Mouse (Mus musculus): Measurements from ENCODE around the gene Rnf224. TPM values are rescaled to one million over a fixed set of nuclear protein-coding genes. Genes with fewer than 3 reads are reported as not detected.

The Rnf224 gene
- polyA plus RNA-seq, 1 experiment from 2014 or later: 0.51 TPM

- H3K4me1 ChIP-seq (replicated peaks; ENCODE audit: control insufficient read depth, insufficient read depth): no peaks in the 10 kb centered on the region
- H3K4me3 ChIP-seq (ENCODE audit: low read depth, low read length): no peak overlapping the region
- H3K27me3 ChIP-seq (ENCODE audit: control insufficient read depth, insufficient read depth, low read length): no peaks in the 10 kb centered on the region
- H3K9me3 ChIP-seq (ENCODE audit: control insufficient read depth, low read length): no peaks in the 10 kb centered on the region
- TF ChIP-seq CTCF (IDR thresholded peaks at IDR 0.05; ENCODE audit: low read depth) (no peak), EP300 (optimal IDR thresholded peaks at IDR 0.05) (no peak)
- ATAC-seq (ENCODE audit: low FRiP score, low TSS enrichment) (no peak), DNase-seq (ENCODE audit: low spot score) (no peak)
- H3K9ac ChIP-seq (ENCODE audit: low read length): no peak overlapping the region
- H3K36me3 ChIP-seq (ENCODE audit: control insufficient read depth, insufficient read depth, low read length): no peaks in the 10 kb centered on the region
- H3K27ac ChIP-seq (replicated peaks): no peak overlapping the region
- no peak overlapping the region for H3K4me2 ChIP-seq (replicated peaks; ENCODE audit: low read depth)
- WGBS: 53% methylated on average over 2 of the region's 2 CpGs
These were observed 18.9 kb downstream of the Rnf224 start for GRCm38 (mm10) chr2:25217666-25218065.

GRCm38 (mm10) chr2:25214444-25214843, 22.1 kb downstream of the Rnf224 start, which contains the start of gene Stpg3:
TSS of gene Stpg3 (minus strand) at chr2:25214637.
- no peaks in the 10 kb centered on the region for H3K9me3 ChIP-seq (ENCODE audit: control insufficient read depth, low read length)
- ATAC-seq (ENCODE audit: low FRiP score, low TSS enrichment) (no peak), DNase-seq (ENCODE audit: low spot score) (no peak)
- H3K27ac ChIP-seq (replicated peaks): no peak within 1 kb of the TSS
- no peaks in the 10 kb centered on the region for H3K27me3 ChIP-seq (ENCODE audit: control insufficient read depth, insufficient read depth, low read length)
- no peak within 1 kb of the TSS for H3K4me2 ChIP-seq (replicated peaks; ENCODE audit: low read depth)
- H3K36me3 ChIP-seq (ENCODE audit: control insufficient read depth, insufficient read depth, low read length): no peaks in the 10 kb centered on the region
- H3K4me1 ChIP-seq (replicated peaks; ENCODE audit: control insufficient read depth, insufficient read depth): 0 out of 2 replicates have a peak, but pooled peaks cover 2% of the 10 kb centered on the region
- TF ChIP-seq EP300 (optimal IDR thresholded peaks at IDR 0.05) (no peak), CTCF (IDR thresholded peaks at IDR 0.05; ENCODE audit: low read depth) (no peak)
- 70% methylated on average over 3 of the region's 3 CpGs for WGBS
- H3K4me3 ChIP-seq (ENCODE audit: low read depth, low read length): no peak within 1 kb of the TSS
- H3K9ac ChIP-seq (ENCODE audit: low read length): no peak within 1 kb of the TSS

GRCm38 (mm10) chr2:25213266-25213865, 23.2 kb downstream of the Rnf224 start:
- TF ChIP-seq CTCF (IDR thresholded peaks at IDR 0.05; ENCODE audit: low read depth): no peak
- TF ChIP-seq EP300 (optimal IDR thresholded peaks at IDR 0.05): no peak
- Histone ChIP-seq H3K36me3 (ENCODE audit: control insufficient read depth, insufficient read depth, low read length) (no peaks in the 10 kb centered on the region), H3K4me2 (replicated peaks; ENCODE audit: low read depth) (no peak overlapping the region), H3K27me3 (ENCODE audit: control insufficient read depth, insufficient read depth, low read length) (no peaks in the 10 kb centered on the region), H3K9me3 (ENCODE audit: control insufficient read depth, low read length) (no peaks in the 10 kb centered on the region), H3K4me3 (ENCODE audit: low read depth, low read length) (no peak overlapping the region), H3K27ac (replicated peaks) (no peak overlapping the region), H3K4me1 (replicated peaks; ENCODE audit: control insufficient read depth, insufficient read depth) (0 out of 2 replicates have a peak, but pooled peaks cover 2% of the 10 kb centered on the region), H3K9ac (ENCODE audit: low read length) (no peak overlapping the region)
- 62% methylated on average over 23 of the region's 23 CpGs for WGBS
- no peak for ATAC-seq (ENCODE audit: low FRiP score, low TSS enrichment)
- DNase-seq (ENCODE audit: low spot score): no peak

GRCm38 (mm10) chr2:25211121-25211670, 25.4 kb downstream of the Rnf224 start, which contains the start of gene Nelfb:
TSS of gene Nelfb (minus strand) at chr2:25211489.
- Histone ChIP-seq H3K4me2 (replicated peaks; ENCODE audit: low read depth) (peak within 1 kb of the TSS; percentile 95), H3K9me3 (ENCODE audit: control insufficient read depth, low read length) (no peaks in the 10 kb centered on the region), H3K27me3 (ENCODE audit: control insufficient read depth, insufficient read depth, low read length) (no peaks in the 10 kb centered on the region), H3K9ac (ENCODE audit: low read length) (peak within 1 kb of the TSS; percentile 96), H3K4me1 (replicated peaks; ENCODE audit: control insufficient read depth, insufficient read depth) (0 out of 2 replicates have a peak, but pooled peaks cover 2% of the 10 kb centered on the region), H3K4me3 (ENCODE audit: low read depth, low read length) (peak within 1 kb of the TSS; percentile 83), H3K27ac (replicated peaks) (peak within 1 kb of the TSS; percentile 92), H3K36me3 (ENCODE audit: control insufficient read depth, insufficient read depth, low read length) (peaks cover 5% of the 10 kb centered on the region)
- ATAC-seq (ENCODE audit: low FRiP score, low TSS enrichment) (peak; percentile 91), DNase-seq (ENCODE audit: low spot score) (peak; percentile 92)
- under 1% methylated on average over 44 of the region's 44 CpGs for WGBS
- TF ChIP-seq EP300 (optimal IDR thresholded peaks at IDR 0.05): no peak
- peak; percentile 27; the same call in 1 of the 2 replicates for TF ChIP-seq CTCF (IDR thresholded peaks at IDR 0.05; ENCODE audit: low read depth)

- H3K4me2 ChIP-seq (replicated peaks; ENCODE audit: low read depth): peak overlapping the region; percentile 95
- ATAC-seq (ENCODE audit: low FRiP score, low TSS enrichment) (no peak), DNase-seq (ENCODE audit: low spot score) (peak; percentile 21)
- H3K36me3 ChIP-seq (ENCODE audit: control insufficient read depth, insufficient read depth, low read length): peaks cover 7% of the 10 kb centered on the region
- H3K9ac ChIP-seq (ENCODE audit: low read length): peak overlapping the region; percentile 96
- H3K9me3 ChIP-seq (ENCODE audit: control insufficient read depth, low read length): no peaks in the 10 kb centered on the region
- no peaks in the 10 kb centered on the region for H3K27me3 ChIP-seq (ENCODE audit: control insufficient read depth, insufficient read depth, low read length)
- TF ChIP-seq CTCF (IDR thresholded peaks at IDR 0.05; ENCODE audit: low read depth) (no peak), EP300 (optimal IDR thresholded peaks at IDR 0.05) (no peak)
- H3K4me1 ChIP-seq (replicated peaks; ENCODE audit: control insufficient read depth, insufficient read depth): 0 out of 2 replicates have a peak, but pooled peaks cover 2% of the 10 kb centered on the region
- peak overlapping the region; percentile 92 for H3K27ac ChIP-seq (replicated peaks)
- peak overlapping the region; percentile 83 for H3K4me3 ChIP-seq (ENCODE audit: low read depth, low read length)
- WGBS: under 1% methylated on average over 24 of the region's 24 CpGs
These were observed 25.9 kb downstream of the Rnf224 start for GRCm38 (mm10) chr2:25210686-25211085.

GRCm38 (mm10) chr2:25207593-25207992, 29.0 kb downstream of the Rnf224 start:
- H3K4me1 ChIP-seq (replicated peaks; ENCODE audit: control insufficient read depth, insufficient read depth): 0 out of 2 replicates have a peak, but pooled peaks cover 2% of the 10 kb centered on the region
- no peak overlapping the region for H3K9ac ChIP-seq (ENCODE audit: low read length)
- H3K4me3 ChIP-seq (ENCODE audit: low read depth, low read length): no peak overlapping the region
- H3K27ac ChIP-seq (replicated peaks): no peak overlapping the region
- H3K9me3 ChIP-seq (ENCODE audit: control insufficient read depth, low read length): no peaks in the 10 kb centered on the region
- TF ChIP-seq CTCF (IDR thresholded peaks at IDR 0.05; ENCODE audit: low read depth) (no peak), EP300 (optimal IDR thresholded peaks at IDR 0.05) (no peak)
- H3K36me3 ChIP-seq (ENCODE audit: control insufficient read depth, insufficient read depth, low read length): peaks cover 32% of the 10 kb centered on the region
- no peak overlapping the region for H3K4me2 ChIP-seq (replicated peaks; ENCODE audit: low read depth)
- DNase-seq (ENCODE audit: low spot score) (no peak), ATAC-seq (ENCODE audit: low FRiP score, low TSS enrichment) (no peak)
- WGBS: 80% methylated on average over 1 of the region's 1 CpGs
- H3K27me3 ChIP-seq (ENCODE audit: control insufficient read depth, insufficient read depth, low read length): no peaks in the 10 kb centered on the region

Measured in stomach, postnatal 0 days (tissue).